Mouse (Mus musculus): ENCODE data around the gene Sh2d1a.

Sh2d1a gene

GRCm38 (mm10) chrX:42502291-42503043, at the start of gene Sh2d1a:
Gene Sh2d1a (plus strand): TSS chrX:42502453.
- DNase-seq, result no peak

DNA sequence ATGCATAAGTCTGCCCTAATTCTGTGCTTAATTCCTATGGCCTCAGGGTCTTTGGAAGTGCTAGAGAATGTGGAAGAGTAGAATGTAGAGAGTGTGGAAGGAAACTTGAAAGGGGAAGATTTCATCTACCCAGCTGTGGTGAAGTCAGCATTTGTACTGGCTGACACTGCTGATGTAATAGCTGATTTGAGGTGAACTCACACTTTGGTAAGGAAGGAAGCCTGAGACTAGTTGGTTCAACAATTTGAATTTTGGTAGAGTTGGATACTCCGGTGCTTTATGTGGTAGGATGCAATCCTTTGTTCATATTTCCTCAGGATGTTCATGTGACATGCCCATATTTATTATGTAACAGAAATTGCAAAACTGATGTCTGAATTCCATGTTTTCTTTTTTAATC, 49.3 kb upstream of the Sh2d1a start:
- DNase-seq, result no peak

GRCm38 (mm10) chrX:42454533-42454932, 47.7 kb upstream of the Sh2d1a start:
- no peak for DNase-seq

- no peak for DNase-seq
These were observed 12.8 kb upstream of the Sh2d1a start, which contains the start of gene Tex13c2 for GRCm38 (mm10) chrX:42489446-42489845. Gene Tex13c2 (plus strand): TSS chrX:42489691.

DNA sequence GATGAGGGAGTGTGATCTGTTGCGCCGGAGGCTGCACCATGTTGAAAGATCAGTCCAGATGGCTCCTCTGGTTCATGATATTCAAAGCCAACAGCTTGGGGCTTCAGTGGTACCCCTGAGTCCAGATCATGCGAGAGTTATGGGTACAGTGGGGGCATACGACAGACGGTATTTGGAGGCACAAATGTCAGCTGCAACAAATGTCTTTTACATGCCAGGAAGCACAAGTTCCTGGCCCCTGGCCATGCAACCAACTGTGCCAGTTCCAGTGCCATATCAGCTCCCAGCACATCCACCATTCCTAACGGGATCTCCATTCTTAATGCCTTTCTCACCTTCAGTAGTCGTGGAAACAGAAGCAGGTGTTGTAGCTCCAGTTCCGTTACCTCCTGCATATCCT, 11.9 kb upstream of the Sh2d1a start:
- DNase-seq, result no peak

DNA sequence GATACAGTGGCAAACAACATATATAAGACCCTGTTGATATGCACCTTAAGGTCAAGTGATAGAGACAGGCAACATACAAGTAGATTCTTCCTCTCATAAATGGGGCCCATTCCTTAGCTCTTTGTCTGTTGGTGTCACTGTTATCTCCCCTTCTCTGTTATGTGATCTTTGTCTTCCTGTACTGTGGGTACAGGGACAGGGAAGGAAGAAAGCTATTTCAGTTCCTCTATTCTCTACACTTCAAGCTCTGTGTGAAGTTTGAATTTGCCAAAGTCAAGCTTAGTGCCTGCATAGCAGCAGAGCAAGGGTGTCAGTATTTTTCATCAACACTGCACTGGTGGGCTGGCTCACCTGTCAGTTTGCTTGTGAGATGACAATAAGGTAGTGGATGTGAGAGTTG, 1.7 kb upstream of the Sh2d1a start:
- DNase-seq, result no peak

- DNase-seq, result no peak
These were observed 8.9 kb downstream of the Sh2d1a start for GRCm38 (mm10) chrX:42511105-42511504.

DNA sequence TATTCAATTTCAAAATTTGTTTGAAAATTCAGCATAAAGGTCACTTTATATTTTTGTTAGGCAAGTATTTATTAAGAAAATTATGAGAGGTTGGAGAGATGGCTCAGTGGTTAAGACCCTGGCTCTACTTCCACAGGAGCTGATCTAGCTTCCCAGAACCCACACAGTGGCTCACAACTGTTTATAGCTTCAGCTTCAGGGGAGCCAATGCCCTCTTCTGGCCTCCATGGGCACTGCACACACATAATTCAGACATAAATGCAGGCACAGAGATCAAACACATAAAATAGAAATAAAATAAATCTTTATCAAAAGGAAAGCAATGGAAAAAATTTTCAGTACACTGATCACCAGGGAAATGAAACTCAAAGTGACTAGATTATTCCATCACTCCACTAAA, 10.3 kb downstream of the Sh2d1a start:
- no peak for DNase-seq

- no peak for DNase-seq
These were observed 20.6 kb downstream of the Sh2d1a start for GRCm38 (mm10) chrX:42522868-42523267.

DNA sequence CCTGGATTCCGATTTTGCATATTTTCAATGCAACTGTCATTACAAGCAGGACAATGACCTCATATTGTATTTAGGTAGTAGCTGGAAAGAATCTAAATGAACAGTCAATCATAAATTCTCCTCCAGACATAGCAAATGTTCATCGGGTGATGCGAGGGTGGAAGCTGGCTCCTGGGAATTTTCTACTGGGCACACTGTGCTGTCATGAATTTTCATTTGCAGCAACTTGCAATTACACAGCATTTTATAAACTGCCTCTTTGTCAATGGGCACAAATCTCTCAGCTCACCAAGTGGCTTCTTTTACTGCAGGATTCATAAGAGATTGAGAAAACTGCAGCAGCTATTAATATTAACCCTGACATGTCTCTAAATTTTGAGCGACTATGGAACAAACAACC, 28.4 kb downstream of the Sh2d1a start:
- no peak for DNase-seq

DNA sequence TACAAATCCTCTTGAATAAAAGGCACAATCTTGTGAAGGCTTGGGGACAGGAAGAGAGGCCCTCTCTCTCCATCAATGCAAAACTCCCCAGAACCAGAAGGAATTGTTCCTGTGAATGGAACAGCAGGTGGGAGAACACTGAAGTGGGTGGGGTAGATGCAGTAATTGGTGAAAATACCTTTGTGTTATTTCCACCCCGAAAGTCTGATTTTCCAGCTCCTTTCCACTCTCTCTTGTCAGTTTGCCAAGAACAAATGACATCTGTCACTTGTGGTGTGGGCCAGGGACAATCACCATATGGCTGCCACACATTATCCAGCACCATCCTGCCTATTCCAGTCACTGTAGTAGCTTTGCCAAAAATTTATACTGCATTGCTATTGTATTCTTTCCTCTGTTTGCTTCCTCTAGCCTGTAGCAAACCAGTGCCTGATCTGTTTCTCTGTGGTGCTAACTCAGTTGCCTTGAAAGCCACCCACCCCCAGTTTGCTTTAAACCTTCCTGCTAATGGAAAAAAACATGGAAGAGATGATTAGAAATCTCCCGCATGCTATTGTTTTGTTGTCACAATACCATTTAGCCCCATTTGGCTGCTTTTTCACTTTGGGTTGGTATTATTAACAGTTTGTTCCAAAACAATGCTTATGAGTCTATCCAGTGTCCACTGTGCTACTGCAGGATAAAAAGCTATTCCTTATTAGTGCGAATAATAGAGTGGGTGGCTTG, 37.9 kb downstream of the Sh2d1a start:
- DNase-seq, result no peak

GRCm38 (mm10) chrX:42540756-42541053, 38.5 kb downstream of the Sh2d1a start:
- no peak for DNase-seq

DNA sequence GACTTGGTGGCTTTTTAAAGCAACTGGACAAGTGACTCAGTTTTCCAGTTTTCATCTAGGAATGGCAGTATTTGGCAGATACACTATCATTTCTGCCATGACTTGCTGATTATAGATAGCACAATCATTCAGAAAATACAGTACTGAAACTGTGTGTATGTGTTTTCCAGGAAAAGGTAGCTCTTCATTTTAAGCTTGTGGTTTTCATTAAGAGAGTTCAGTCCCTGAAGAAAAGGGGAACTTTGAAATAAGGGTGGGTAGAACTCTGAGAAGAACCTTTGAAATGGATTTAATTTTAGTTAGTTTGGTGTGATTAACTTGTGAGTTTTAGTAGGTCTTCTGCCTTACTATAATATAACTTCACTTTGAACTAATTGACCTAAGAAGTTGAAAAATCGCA, 42.8 kb downstream of the Sh2d1a start:
- DNase-seq, result no peak

- no peak for DNase-seq
These were observed 46.3 kb downstream of the Sh2d1a start for GRCm38 (mm10) chrX:42548513-42548912.

- DNase-seq, result no peak
These were observed 55.0 kb downstream of the Sh2d1a start for GRCm38 (mm10) chrX:42557284-42557683.

DNA sequence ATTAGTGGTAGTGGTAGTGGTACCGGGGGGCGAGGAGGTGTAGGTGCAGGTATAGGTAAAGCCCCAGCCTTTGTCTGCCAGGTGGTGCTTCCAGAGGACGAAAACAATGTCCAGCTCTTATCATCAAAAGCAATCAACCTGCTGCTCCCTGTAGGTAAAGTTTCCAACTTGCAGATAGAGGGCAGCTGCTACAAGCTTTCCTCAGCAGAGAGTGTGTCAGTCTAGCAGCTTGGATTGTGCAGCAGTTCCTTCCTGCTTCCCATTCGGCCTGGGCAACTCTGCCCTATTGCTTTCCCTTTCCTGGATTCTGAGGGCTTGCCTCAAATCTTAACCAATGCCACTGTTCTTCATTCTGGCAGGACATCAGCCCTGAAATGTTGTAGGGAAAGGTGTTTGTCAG, 56.4 kb downstream of the Sh2d1a start:
- no peak for DNase-seq
